Mouse (Mus musculus) neutrophil, adult 5-6 weeks (primary cell): ENCODE measurements around the gene Irx3. TPM values are rescaled to one million over a fixed set of nuclear protein-coding genes. Genes with fewer than 3 reads are reported as not detected.

ENCODE experiments used
- ATAC-seq: fragments of 151-379, 151-347 bp; 2 replicates; pipeline ENCODE4 v1.8.0; 2017; ENCODE audit warnings: mild to moderate bottlenecking, moderate TSS enrichment; ENCODE audit not compliant: insufficient number of reproducible peaks, poor library complexity, low FRiP score, severe bottlenecking; ENCODE audit errors: extremely low read depth
- total RNA-seq: library from RNA; stranded (forward); fragments of 200-1000 nt; gene quantifications from 2 replicates; pipeline ENCODE4 v1.2.3, GENCODE M21; 2017

Gene Irx3
- total RNA-seq, 1 experiment from 2014 or later, result not detected

DNA sequence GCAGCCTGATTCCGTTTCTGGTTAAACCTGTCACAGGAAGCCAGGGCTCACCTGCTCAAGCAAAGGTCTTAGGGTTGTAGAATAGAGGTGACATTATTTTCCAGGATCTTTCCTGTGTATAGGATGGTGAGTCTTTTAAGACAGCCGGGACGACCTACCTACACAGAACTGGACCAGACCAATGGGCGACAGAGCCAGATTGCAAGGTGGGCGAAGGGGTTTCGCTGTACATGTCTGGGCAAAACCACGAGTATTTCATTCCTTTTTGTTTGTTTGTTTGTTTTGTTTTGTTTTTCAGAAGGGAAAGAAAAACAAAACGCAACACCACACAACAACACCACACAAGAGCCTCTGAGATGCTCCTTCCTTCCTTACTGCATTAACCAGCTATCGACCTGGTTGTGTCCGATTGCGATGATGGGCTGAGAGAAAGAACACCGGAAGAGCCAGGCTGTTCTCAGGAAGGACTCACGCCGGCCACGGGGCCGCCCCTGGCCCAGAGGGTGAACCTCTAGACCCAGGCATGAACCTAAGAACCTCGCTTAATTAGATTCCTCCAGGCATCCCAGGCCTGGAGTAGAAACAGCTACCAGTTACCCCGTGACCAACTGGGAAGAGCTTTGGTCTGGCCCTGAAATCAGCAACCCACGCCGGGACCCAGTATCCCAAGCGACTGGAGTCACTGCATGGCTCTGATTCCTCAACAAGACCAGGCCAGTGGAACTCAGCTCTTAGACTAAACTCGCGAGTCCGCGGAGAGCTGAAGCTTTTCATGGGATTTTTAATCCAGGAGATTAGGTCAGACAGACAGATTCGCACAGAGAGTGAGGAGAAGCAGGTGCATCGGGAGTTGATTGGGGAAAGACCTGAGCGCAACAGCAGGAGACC lies 1.9 kb upstream of the Irx3 start:
- no peak for ATAC-seq

DNA sequence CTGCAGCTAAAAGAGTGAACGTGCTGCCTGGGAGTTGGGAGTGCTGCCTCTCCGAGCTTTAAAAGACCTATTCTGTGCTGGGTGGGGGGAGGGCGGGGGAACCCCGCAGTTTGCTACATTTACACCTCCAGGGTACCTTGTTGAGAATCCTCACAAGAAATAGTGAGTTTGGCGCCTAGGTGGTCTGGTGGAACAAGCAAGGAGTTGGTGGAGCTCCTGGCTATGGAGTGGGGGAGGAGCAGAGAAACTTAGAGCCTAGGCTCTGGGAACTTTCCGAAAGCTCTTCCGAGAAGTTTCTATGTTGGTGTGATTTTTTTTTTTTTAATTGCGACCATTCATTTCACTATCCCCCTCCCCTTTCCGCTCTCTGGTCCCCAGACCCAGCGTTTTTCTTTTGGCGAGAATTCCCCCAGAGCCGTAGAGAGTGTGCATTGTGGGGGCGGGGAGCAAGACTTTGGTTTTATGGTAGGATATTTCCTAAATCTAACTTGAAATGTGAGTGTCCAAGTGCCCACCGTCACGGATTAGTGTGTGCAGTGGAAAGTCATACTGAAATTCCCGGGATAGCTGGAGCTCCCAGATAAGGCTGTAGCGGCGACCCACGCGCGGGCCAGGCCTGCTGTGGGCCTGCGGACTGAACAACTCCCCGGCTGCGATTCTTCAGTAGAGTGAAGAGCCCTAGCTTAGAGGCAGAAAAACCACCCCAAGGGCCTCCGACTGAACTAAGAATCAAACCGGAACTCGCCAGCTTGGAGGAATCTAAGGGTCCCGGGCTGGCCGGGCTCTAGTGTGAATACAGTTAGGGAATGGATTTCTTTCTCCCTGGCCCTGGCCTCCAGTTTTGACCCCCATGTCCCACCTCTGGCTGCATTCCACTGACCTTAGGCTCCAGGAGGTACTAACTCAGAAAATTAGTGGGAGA lies 795 bp upstream of the Irx3 start:
- ATAC-seq, result no peak

DNA sequence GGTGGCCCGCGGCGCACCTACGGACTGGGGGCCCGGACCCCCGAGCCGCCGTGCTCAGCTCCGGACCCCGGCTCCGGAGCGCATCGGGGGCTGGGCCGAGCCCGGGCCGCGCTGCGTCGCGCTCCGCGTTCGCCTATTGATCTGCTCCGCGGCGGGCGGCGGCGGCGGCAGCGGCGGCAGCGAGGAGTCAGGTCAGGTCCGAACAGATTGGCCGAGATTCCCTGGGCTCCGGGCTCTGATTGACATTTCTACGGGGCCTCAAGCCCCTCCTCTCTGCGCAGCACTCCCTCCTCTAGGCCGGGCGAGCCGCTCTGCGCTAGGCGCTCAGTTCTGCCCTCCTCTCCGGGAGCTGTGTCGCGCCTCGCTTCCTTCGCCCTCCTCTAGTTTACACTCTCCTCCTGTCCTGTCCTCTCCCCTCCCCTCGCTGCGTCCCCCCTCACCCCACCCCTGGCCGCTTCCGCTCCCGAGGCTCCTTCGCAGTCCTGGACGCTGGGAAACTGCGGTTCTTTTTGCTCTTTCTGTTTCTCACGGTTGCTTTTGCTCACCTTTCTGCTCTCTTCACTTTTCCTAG lies 541 bp downstream of the Irx3 start:
- no peak for ATAC-seq

DNA sequence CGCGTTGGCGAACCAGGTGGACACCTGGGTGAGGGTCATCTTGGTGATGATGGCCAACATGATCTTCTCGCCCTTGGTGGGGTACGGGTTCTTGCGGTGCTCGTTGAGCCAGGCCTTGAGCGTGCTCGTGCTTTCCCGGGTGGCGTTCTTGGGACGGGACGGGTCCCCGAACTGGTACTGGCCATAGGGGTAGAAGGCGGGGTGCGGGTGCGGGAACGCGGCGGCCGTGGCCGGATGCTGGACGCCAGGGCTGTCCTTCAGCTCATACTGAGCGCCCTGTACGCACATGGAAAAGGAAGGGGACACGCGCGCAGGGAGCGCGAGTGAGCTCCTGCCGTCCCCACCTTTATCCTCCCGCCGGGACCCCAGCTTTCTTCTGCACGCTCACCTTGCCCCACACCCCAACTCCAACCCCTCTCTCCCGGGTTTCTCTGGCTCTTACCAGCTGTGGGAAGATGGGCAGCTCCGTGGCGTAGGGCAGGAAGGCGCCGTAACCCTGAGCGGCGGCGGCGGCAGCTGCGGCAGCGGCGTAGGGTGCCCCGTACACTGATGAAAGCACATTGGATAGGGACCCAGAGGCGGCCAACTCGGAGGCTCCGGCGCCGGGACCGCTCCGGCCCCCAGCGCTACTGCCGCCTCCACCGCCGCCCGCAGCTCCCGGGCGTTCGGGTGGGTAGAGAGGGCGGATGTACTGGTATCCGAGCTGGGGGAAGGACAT lies 1.2 kb downstream of the Irx3 start:
- no peak for ATAC-seq

- ATAC-seq, result no peak
Observed at GRCm38 (mm10) chr8:91799681-91800522, 2.0 kb downstream of the Irx3 start.

DNA sequence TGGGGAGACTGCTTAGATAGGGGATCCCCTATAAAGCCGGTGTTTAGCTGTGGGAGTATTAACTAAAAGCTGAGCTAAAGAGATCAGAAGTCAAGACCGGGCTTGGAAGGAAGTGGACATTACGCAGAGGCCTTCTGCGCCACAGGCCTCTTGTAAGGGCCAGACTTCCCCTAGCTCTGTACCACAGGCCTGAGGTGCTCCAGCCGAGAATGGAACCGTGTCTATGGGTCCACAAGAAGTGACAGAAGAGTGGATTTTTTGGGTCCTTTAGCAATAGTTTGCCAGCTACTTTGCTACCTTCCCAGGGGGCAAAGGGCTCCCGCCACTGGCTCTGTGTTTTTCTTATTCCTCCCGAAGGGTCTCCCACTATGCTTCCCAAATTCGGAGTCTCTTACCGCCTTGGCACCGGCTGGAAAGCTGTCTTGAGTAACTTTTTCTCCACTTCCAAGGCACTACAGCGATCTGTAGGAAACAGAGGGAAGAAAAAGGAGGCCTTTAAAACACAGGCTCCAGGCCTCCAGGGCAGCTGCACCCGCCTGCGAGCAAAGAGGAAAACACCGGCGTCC lies 2.8 kb downstream of the Irx3 start:
- ATAC-seq, result no peak

DNA sequence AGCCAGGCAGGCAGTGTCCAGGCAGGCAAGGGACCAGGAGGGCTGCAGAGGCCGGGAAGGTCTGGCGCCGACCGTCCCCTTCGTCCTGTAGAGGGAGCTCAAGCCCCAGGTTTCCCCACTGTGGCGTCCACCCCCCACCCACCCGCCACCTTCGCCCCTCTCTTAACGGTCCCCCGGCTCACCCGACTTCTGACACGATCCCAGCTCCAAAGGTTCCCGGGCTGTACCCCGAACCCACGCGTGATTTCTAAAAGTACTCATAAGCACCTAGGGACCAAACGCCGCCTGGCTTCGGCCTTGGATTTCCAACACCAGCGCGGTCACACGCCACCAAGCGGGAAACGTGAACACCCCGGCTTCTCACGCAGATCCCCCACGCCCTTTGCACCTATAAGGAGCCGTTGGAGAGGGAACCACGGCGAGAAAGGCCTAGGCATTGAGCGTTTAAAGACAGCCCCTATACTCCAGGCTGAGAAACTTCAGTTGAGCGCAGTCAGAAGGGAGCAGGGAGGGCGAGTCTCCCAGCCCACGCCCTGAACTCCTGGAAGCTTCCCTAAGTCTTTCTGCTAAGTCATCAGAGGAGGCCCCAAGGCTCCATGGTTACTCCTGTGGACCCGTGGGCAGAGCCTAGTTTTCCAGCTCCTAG lies 4.1 kb downstream of the Irx3 start:
- no peak for ATAC-seq

DNA sequence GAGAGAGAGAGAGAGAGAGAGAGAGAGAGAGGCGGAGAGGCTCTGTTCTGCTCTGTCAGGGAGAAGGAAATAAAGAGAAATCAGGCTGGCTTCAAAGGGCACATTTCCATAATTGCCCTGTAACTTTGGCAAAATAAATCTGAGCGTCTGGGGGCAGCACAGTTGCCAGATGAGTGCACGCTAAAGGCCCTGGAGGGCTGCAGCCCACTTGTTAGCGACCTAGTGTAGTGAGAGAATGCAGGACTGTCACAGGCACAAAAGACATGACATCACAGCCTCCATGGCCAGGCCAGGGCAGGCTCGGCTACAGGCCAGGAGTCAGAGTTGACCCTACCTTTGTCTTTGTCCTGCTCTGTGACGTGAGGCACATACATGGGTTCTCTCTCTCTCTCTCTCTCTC lies 8.0 kb downstream of the Irx3 start:
- ATAC-seq, result no peak

DNA sequence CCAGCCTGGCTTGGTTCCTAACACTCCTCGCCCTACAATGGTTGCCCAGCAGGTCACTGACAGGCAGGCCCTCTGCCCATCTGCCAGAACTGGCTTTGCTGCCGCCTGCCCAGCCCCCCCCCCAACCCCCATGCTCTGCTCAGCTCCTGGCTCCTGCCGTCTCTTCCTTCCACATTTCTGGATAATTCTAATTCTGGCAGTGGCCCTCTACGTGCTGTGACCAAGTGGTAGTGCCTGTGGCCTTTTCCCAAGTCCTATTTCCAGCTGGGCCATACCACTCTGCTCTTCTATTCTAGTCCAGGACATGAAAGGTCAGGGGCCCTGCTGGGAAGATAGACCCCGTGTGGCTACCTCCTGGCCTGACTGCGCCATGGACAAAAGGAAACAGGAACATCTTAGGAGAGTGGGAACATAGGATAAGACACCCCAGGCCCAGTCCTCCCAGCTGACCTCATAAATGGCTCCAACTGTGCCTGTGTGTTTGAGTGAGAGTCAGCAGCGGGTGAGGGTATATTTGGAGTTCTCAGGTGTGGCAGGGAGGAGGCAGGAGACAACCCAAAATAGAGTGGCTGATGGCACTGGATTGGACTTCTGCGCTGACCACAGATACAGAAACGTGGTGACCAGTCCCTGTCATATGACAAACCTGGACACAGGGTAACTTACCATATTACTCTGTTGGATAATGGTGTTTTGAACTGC lies 14.5 kb downstream of the Irx3 start:
- ATAC-seq, result no peak

DNA sequence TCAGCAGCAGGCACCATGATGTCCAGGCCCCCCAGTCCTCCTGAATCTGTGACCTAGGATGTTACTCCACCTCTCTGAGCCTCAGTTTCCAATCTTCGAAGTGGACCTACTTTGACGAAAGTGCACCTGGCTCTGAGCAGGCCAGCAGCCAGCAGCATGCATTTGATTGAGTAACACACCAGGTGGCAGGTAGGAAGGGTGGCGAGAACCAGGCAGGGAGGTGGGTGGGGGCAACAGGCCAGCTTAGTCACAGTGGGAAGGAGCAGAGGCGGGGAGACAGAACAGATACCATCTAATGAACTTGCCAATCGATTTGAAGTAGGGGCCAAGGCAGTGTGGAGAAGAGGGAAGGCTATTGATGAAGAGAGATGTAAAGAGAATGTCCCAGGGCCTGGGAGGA lies 18.9 kb downstream of the Irx3 start:
- ATAC-seq, result no peak

GRCm38 (mm10) chr8:91782201-91782600 lies 19.7 kb downstream of the Irx3 start:
- ATAC-seq, result no peak

DNA sequence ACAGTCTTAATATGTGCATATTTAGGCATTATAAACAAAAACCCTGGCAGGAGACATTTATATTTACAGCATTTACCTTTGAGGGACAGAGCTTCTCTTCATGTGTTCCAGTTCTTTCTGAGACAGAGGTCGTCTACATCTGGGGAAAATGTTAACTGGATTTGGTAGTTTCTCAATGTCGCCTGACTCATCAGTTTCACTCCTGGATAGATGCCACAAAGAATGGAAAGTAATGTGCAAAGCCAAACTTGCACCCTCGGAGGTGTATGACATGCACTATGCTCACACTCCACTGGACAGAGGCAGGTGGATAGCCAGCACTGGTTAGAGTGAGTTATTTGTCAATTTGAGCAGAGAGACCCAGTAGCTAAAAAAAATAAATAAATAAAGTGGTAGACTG lies 21.2 kb downstream of the Irx3 start:
- ATAC-seq, result no peak

DNA sequence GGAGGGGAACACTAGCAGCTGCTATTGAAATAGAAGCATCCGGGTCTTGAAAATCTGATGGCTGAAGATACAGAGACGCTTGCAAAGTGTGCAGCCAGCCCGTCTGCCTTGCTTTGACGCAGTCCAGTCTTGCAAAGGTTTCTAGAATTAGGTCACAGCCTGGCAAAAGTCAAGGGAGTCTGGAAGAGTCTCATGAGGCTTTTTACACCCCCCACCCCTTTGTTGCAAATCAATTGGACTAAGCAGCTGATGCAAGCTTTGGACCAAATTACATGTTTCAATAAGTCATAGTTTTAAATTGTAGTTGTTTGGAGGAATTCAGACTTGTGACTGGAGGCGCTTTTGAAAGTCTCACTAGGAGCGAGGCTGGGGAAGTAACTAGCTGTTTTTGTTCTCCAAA lies 33.0 kb downstream of the Irx3 start:
- no peak for ATAC-seq

DNA sequence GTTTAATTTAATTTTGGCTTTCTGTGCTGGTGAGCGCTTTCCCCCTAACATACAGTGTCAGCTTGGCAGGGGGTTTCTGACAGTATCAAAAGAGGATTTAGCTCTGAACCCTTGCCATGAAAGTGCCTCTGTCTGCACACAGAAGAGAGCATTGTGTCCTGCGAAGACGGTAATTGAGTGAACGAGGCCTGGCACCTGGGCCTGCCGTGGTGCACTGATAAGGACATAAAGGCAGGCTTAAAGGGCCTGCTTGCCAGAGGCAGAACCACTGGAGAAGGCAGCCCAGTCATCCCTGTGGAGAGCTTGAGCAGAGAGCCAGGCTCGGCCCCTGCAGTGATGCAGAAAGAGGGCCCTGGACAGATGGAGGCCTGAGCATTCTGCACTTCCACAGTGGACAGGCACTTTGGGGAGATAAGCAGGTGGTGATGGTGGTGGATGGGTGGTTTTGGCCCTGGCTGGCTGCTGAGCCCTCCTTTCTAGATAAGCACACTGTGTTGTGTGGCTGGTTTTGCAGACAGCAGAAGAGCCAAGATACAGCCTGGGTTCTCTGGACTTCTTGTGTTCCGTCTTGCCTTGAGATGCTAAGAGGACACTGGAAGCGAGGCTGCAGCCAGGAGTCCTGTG lies 36.3 kb downstream of the Irx3 start:
- no peak for ATAC-seq

DNA sequence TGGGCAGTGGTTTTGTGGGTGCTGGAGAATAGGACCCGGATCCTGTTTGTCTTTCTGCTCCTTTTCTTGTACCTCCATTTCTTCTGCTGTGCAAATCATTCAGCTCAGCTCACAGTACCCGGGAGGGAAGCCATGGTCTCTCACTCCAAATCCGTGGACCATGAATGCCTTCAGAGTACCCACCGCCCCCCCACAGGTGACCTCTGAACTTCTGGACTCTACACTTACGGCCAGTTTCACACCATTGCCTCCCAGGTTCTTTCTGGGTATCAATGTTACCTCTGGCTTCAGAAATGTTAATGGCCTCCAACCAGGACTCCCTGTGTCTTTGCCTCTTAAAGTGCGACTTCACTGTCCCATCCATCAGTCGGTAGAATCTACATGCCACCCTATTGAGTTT lies 46.3 kb downstream of the Irx3 start:
- no peak for ATAC-seq

DNA sequence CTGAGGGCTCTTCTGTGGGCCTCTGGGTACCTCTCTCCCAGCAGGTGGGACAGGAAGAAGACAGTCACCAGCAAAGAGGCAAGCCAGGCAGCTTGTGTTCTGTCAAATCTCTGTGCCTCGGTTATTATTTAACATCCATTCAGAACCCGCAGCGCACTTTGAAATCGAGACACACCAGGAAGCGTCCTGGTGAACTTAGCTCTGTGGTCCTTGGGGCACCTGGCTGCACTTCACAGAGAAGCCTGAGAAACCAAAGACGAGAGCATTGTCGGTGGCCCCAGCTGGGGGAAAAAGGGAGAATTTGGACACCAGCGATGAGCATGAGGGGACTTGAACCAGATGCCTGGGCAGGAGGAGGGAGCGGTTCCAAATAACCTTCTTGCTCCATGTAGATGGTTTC lies 46.8 kb downstream of the Irx3 start:
- no peak for ATAC-seq

DNA sequence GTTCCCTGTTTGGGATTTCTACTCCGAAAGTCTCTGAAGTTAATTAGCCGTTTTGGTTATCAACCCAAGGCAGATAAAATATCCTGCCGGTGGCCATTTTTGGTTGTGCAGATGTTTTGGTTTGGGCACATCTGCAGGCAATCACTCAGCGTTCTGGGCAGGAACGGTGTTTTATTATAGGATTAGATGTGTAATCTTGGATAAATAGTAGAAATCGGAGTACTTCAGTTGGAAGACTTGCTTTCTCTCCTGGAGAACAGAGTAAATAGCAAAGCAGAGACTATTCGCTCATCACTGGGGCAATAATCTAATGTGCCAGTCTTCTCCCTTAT lies 51.1 kb downstream of the Irx3 start:
- ATAC-seq, result no peak
